Mouse (Mus musculus) bone marrow, adult 2 months (tissue): ENCODE data around the gene Lrrc25. TPM values are rescaled to one million over a fixed set of nuclear protein-coding genes. Genes with fewer than 3 reads are reported as not detected.

Source experiments
- H3K27ac ChIP-seq: fragments of 200-500 bp; 2 replicates; pipeline ENCODE4 v1.5.1; 2012; ENCODE audit warnings: low read depth, mild to moderate bottlenecking, control low read depth, inconsistent platforms, low read length; ENCODE audit not compliant: control insufficient read depth, poor library complexity, insufficient read depth
- H3K4me1 ChIP-seq: fragments of 200-500 bp; 2 replicates; pipeline ENCODE4 v1.6.1; 2011; ENCODE audit warnings: low read length; ENCODE audit not compliant: control insufficient read depth, insufficient read depth
- H3K4me3 ChIP-seq: fragments of 200-500 bp; replicated peaks from 2 replicates; pipeline ENCODE3; 2011; ENCODE audit warnings: mild to moderate bottlenecking, low read depth, low read length, control low read depth; ENCODE audit not compliant: control insufficient read depth
- CTCF ChIP-seq: fragments of 200-500 bp; IDR thresholded peaks from 2 replicates; pipeline ENCODE4 v1.5.1; 2011; ENCODE audit warnings: low read length, control low read depth; ENCODE audit not compliant: control insufficient read depth, insufficient read depth
- POLR2A ChIP-seq: fragments of 200-500 bp; IDR thresholded peaks from 2 replicates; pipeline ENCODE4 v1.6.1; 2011; ENCODE audit warnings: low read depth, mild to moderate bottlenecking, control low read depth, low read length, borderline replicate concordance; ENCODE audit not compliant: control insufficient read depth
- WGBS: fragments of 180-500 bp; shearing (Covaris S2); methylation state at CpG from one replicate; pipeline ENCODE4 v1.1.7; 2018; 5-methylcytosine and 5-hydroxymethylcytosine counted together
- polyA plus RNA-seq: library from polyadenylated mRNA; stranded (reverse); fragments of >200 nt; gene quantifications from 2 replicates; pipeline ENCODE4 v1.2.4, GENCODE M21; 2011; ENCODE audit warnings: low replicate concordance; ENCODE audit not compliant: missing spikeins, insufficient read depth, insufficient read length

Gene Lrrc25
- polyA plus RNA-seq, 1 experiment = 18.8 TPM

- WGBS = 32% methylated on average over 17 of the region's 17 CpGs
- peak overlapping the region; percentile 15 for H3K27ac ChIP-seq
- TF ChIP-seq POLR2A (no peak), CTCF (no peak)
Observed at GRCm38 (mm10) chr8:70645501-70646224, 29.7 kb downstream of the Lrrc25 start.

GRCm38 (mm10) chr8:70646369-70646768, 30.4 kb downstream of the Lrrc25 start:
- WGBS = 75% methylated on average over 6 of the region's 6 CpGs
- H3K4me3 ChIP-seq = no peak overlapping the region
- no peak for TF ChIP-seq POLR2A
- no peak for TF ChIP-seq CTCF
- H3K27ac ChIP-seq = no peak overlapping the region; the same call in 1 of the 2 replicates
- H3K4me1 ChIP-seq = no peaks in the 10 kb centered on the region

More at GRCm38 (mm10) chr8:70645501-70646224, 29.7 kb downstream of the Lrrc25 start:
- no peak overlapping the region for H3K4me3 ChIP-seq
- no peaks in the 10 kb centered on the region for H3K4me1 ChIP-seq

- no peak for TF ChIP-seq POLR2A
- no peak for TF ChIP-seq CTCF
- no peaks in the 10 kb centered on the region for H3K4me1 ChIP-seq
- no peak overlapping the region for H3K27ac ChIP-seq
- no peak overlapping the region for H3K4me3 ChIP-seq
Observed at GRCm38 (mm10) chr8:70646775-70647174, 30.8 kb downstream of the Lrrc25 start.

- no peak overlapping the region for H3K27ac ChIP-seq
- no peaks in the 10 kb centered on the region for H3K4me1 ChIP-seq
- 76% methylated on average over 8 of the region's 8 CpGs for WGBS
- H3K4me3 ChIP-seq = no peak overlapping the region
- no peak for TF ChIP-seq CTCF
Observed at GRCm38 (mm10) chr8:70647343-70648163, 31.6 kb downstream of the Lrrc25 start.

GRCm38 (mm10) chr8:70648164-70648442, 32.1 kb downstream of the Lrrc25 start:
- Histone ChIP-seq H3K27ac (no peak overlapping the region), H3K4me3 (no peak overlapping the region), H3K4me1 (no peaks in the 10 kb centered on the region)
- TF ChIP-seq CTCF (no peak), POLR2A (no peak)
- 21% methylated on average over 1 of the region's 1 CpGs for whole genome bisulfite sequencing

- H3K4me3 ChIP-seq = no peak overlapping the region
- no peak overlapping the region for H3K27ac ChIP-seq
- H3K4me1 ChIP-seq = no peaks in the 10 kb centered on the region; the same call in 1 of the 2 replicates
- TF ChIP-seq CTCF (no peak), POLR2A (no peak)
- WGBS = 53% methylated on average over 3 of the region's 3 CpGs
Observed at GRCm38 (mm10) chr8:70648921-70649320, 33.0 kb downstream of the Lrrc25 start.

- no peaks in the 10 kb centered on the region; the same call in 1 of the 2 replicates for H3K4me1 ChIP-seq
Observed at GRCm38 (mm10) chr8:70649324-70649723, 33.4 kb downstream of the Lrrc25 start.

GRCm38 (mm10) chr8:70650351-70650750, 34.4 kb downstream of the Lrrc25 start:
- TF ChIP-seq CTCF (no peak), POLR2A (no peak)
- WGBS = 95% methylated on average over 17 of the region's 17 CpGs
- H3K27ac ChIP-seq = no peak overlapping the region; the same call in 1 of the 2 replicates

More at GRCm38 (mm10) chr8:70649324-70649723, 33.4 kb downstream of the Lrrc25 start:
- Histone ChIP-seq H3K4me3 (no peak overlapping the region), H3K27ac (no peak overlapping the region)
- TF ChIP-seq POLR2A (no peak), CTCF (no peak)
- 20% methylated on average over 4 of the region's 4 CpGs for WGBS

More at GRCm38 (mm10) chr8:70650351-70650750, 34.4 kb downstream of the Lrrc25 start:
- no peak overlapping the region for H3K4me3 ChIP-seq
- H3K4me1 ChIP-seq = no peaks in the 10 kb centered on the region; the same call in 1 of the 2 replicates
